Mouse (Mus musculus) stomach, postnatal 0 days (tissue): Measurements from ENCODE around the gene Dbp. TPM values are rescaled to one million over a fixed set of nuclear protein-coding genes. Genes with fewer than 3 reads are reported as not detected.

Experiments used
- ATAC-seq: fragments of 200-750 bp; cut with Nextera tagmentation; 2 replicates; pipeline ENCODE4 v1.8.0; 2017; ENCODE audit not compliant: low FRiP score, low TSS enrichment
- DNase-seq: peaks from one replicate; pipeline ENCODE4 v3.0.0-alpha.2; 2016; ENCODE audit warnings: low spot score
- H3K27ac ChIP-seq: fragments of 300-500 bp; sonication (generic); replicated peaks from 2 replicates; pipeline ENCODE4 v1.5.1; 2014; ENCODE audit warnings: mild to moderate bottlenecking, control low read depth
- H3K27me3 ChIP-seq: fragments of 300-500 bp; sonication (generic); 2 replicates; pipeline ENCODE4 v1.6.1; 2014; ENCODE audit warnings: low read length; ENCODE audit not compliant: control insufficient read depth, insufficient read depth
- H3K36me3 ChIP-seq: fragments of 300-500 bp; sonication (generic); 2 replicates; pipeline ENCODE4 v1.6.1; 2014; ENCODE audit warnings: low read length, mixed read lengths; ENCODE audit not compliant: control insufficient read depth, insufficient read depth
- H3K4me1 ChIP-seq: fragments of 300-500 bp; sonication (generic); replicated peaks from 2 replicates; pipeline ENCODE4 v1.6.1; 2014; ENCODE audit warnings: antibody characterized with exemption; ENCODE audit not compliant: control insufficient read depth, insufficient read depth
- H3K4me2 ChIP-seq: fragments of 300-500 bp; sonication (generic); replicated peaks from 2 replicates; pipeline ENCODE4 v1.6.1; 2014; ENCODE audit warnings: low read depth, mild to moderate bottlenecking, control low read depth, moderate library complexity
- H3K4me3 ChIP-seq: fragments of 300-500 bp; sonication (generic); 2 replicates; pipeline ENCODE4 v1.5.1; 2014; ENCODE audit warnings: low read depth, low read length, control low read depth
- H3K9ac ChIP-seq: fragments of 300-500 bp; sonication (generic); 2 replicates; pipeline ENCODE4 v1.6.1; 2014; ENCODE audit warnings: mild to moderate bottlenecking, low read length, control low read depth, mixed read lengths
- H3K9me3 ChIP-seq: fragments of 300-500 bp; sonication (generic); 2 replicates; pipeline ENCODE4 v1.6.1; 2016; ENCODE audit warnings: low read length; ENCODE audit not compliant: control insufficient read depth
- CTCF ChIP-seq: IDR thresholded peaks from 2 replicates; pipeline ENCODE4 v1.5.1; 2016; ENCODE audit warnings: antibody characterized with exemption, low read depth, mild to moderate bottlenecking, moderate library complexity
- EP300 ChIP-seq: optimal IDR thresholded peaks from 2 replicates; pipeline ENCODE3; 2016; ENCODE audit warnings: antibody characterized with exemption
- WGBS: fragments of 180-500 bp; shearing (Covaris S2); extraction: QIAGEN DNeasy Blood & Tissue Kit; methylation state at CpG from one replicate; pipeline ENCODE4 v1.1.7; 2014; 5-methylcytosine and 5-hydroxymethylcytosine counted together
- polyA plus RNA-seq: library from polyadenylated mRNA; unstranded; fragments of >200 nt; fragmentation: Nextera tagmentation; extraction: Ambion mirVana; gene quantifications from 2 replicates; pipeline ENCODE4 v1.2.1, GENCODE M21; 2015

Dbp gene
- polyA plus RNA-seq, 1 experiment from 2014 or later, result 8.8 TPM

DNA sequence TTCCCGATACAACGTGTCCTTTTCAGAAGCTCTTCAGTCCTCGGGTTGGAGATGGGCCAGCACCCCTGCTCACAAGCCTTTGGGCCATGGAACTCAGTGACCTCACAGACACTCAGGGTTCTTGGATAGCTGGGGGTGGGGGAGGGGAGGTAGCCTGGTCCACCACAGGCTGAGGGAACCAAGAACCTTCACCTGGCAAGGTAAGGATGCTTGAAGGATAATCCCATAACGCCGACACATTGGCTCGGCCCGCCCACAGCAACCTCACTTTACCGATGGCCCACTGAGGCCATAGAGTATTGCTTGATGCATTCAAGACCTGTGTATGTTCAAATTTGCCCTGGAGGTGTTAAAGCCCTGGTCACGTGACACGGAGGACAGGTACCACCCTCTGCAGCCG is 20.8 kb downstream of the Dbp start, which contains the start of gene Spaca4:
Gene Spaca4, minus strand, starts transcription at position 101 of the 400 bp plus-strand sequence.
- ATAC-seq, result no peak
- Histone ChIP-seq H3K27me3 (no peaks in the 10 kb centered on the region), H3K36me3 (peaks cover 15% of the 10 kb centered on the region), H3K4me1 (0 out of 2 replicates have a peak, but pooled peaks cover 4% of the 10 kb centered on the region), H3K9ac (no peak within 1 kb of the TSS), H3K4me3 (no peak within 1 kb of the TSS), H3K27ac (peak within 1 kb of the TSS; percentile 73), H3K9me3 (no peaks in the 10 kb centered on the region), H3K4me2 (no peak within 1 kb of the TSS)
- no peak for DNase-seq
- 86% methylated on average over 11 of the region's 11 CpGs for WGBS
- TF ChIP-seq CTCF (no peak), EP300 (no peak)

DNA sequence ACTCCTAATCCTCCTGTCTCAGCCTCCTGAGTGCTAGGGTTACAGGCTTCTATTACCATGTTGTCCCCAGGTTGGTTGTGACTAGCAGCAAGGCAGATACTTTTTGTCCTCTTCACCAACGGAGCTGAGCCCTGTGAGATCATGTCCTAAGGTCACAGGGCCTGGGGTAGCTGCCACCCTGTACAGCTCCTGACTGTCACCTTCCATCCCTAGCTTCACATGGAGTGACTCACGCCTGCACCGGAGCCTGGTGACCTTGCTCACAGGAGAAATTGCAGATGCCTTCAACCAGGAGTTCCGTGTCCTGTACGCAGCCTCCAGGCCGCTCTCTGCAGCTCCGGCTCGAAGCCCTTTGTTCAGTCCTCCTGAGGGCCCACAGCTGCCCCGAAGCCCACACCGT is 21.5 kb downstream of the Dbp start:
- DNase-seq, result no peak
- no peaks in the 10 kb centered on the region for H3K27me3 ChIP-seq
- TF ChIP-seq CTCF, result no peak

DNA sequence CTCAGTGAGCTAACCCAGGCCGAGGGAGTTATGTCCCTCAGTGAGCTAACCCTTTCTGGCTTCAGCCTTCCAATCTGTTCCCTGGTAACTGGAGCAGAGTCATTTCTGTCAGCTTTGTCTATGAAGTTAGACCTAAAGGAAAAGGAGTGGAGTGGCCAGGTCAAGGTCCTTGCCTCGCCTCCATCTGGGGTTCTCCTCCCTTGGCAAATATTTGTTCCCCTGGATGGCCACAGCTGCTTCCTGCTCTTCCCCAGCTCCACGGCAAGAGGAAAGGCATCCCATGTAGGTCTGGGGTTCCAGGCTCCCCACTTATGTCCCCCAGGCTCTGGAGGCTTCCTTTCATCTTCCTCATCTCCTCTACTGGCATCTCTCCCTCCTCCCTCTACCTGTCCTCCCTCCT is 22.7 kb downstream of the Dbp start:
- TF ChIP-seq CTCF, result no peak
- no peak for TF ChIP-seq EP300
- H3K4me1 ChIP-seq, result 0 out of 2 replicates have a peak, but pooled peaks cover 4% of the 10 kb centered on the region
- H3K36me3 ChIP-seq, result peaks cover 10% of the 10 kb centered on the region
- no peak overlapping the region for H3K9ac ChIP-seq
- no peak overlapping the region for H3K4me2 ChIP-seq
- H3K4me3 ChIP-seq, result no peak overlapping the region
- H3K27me3 ChIP-seq, result no peaks in the 10 kb centered on the region
- DNase-seq (peak; percentile 82), ATAC-seq (peak; percentile 80)
- peak overlapping the region; percentile 73 for H3K27ac ChIP-seq
- 48% methylated on average over 3 of the region's 3 CpGs for WGBS
- H3K9me3 ChIP-seq, result no peaks in the 10 kb centered on the region

More for the DNA sequence above, 21.5 kb downstream of the Dbp start:
- no peak for ATAC-seq
- 86% methylated on average over 10 of the region's 10 CpGs for WGBS
- H3K9ac ChIP-seq, result no peak overlapping the region
- 0 out of 2 replicates have a peak, but pooled peaks cover 4% of the 10 kb centered on the region for H3K4me1 ChIP-seq
- H3K4me3 ChIP-seq, result no peak overlapping the region
- H3K36me3 ChIP-seq, result peaks cover 10% of the 10 kb centered on the region
- no peak overlapping the region for H3K4me2 ChIP-seq
- peak overlapping the region; percentile 73 for H3K27ac ChIP-seq
- no peaks in the 10 kb centered on the region for H3K9me3 ChIP-seq

DNA sequence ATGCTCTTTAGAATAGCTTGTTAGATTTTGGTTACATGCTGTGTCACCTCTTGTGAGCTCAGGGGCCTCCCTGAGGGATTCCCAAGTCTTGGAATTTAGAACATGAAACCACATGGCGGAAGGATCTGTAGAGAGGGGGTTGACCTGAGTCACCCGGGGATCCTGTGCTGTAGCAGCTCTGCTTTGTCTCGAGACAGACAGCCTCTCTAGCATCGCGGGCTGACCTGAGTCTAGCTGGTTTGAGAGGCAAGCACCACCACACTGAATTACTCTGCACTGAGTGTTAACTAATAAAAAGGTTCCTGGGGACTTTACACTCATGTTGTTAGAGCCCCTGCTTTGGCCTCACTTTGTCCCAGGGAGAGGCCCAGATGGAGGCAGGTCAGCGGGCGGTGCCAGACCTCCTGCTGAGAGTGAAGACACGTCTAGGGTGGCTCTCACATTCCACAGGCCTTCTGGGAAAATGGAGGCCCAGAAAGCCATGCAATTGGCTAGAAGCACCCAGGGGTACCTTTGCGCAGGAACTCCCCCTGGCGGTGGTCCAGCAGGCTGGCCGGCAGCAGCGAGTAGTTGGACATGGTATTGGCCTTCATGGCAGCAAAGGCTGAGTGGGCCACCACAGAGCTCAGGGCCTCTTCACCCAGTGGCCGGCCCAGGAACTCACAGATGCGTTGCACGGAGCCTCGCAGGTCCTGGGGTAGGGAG is 26.0 kb downstream of the Dbp start:
- WGBS, result 21% methylated on average over 16 of the region's 16 CpGs
- Histone ChIP-seq H3K9ac (0 out of 2 replicates have a peak overlapping the region, but pooled peaks have one; percentile 18), H3K4me3 (no peak overlapping the region), H3K27me3 (no peaks in the 10 kb centered on the region), H3K4me2 (no peak overlapping the region), H3K36me3 (no peaks in the 10 kb centered on the region), H3K9me3 (no peaks in the 10 kb centered on the region), H3K27ac (peak overlapping the region; percentile 78), H3K4me1 (0 out of 2 replicates have a peak, but pooled peaks cover 4% of the 10 kb centered on the region)
- DNase-seq (peak; percentile 83), ATAC-seq (peak; percentile 8)
- TF ChIP-seq CTCF, result peak; percentile 74
- TF ChIP-seq EP300, result no peak

DNA sequence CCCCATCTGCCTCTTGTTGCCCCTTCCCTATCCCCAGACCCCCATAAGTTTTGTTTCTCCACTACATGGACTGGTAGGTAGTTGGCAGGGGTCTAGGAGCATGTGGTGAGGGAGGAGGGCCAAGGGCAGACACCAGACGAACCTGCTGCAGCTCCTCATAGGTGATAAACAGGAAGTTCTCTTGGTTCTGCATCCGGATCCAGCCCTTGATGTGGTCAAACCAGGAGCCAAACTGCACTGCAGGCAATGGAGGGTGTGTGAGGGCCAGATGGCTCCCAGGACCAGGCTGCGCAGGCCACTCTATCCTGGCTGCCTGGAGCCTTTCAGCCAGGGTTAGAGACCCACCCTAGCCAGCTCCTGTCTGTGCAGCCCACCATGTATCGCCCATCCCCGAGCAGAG is 28.6 kb downstream of the Dbp start:
- Histone ChIP-seq H3K9ac (0 out of 2 replicates have a peak overlapping the region, but pooled peaks have one; percentile 8), H3K4me2 (no peak overlapping the region), H3K9me3 (no peaks in the 10 kb centered on the region), H3K4me3 (no peak overlapping the region), H3K27me3 (no peaks in the 10 kb centered on the region), H3K27ac (0 out of 2 replicates have a peak overlapping the region, but pooled peaks have one; percentile 8), H3K4me1 (0 out of 2 replicates have a peak, but pooled peaks cover 4% of the 10 kb centered on the region), H3K36me3 (no peaks in the 10 kb centered on the region)
- no peak for ATAC-seq
- WGBS, result 83% methylated on average over 5 of the region's 5 CpGs
- no peak for DNase-seq
- TF ChIP-seq EP300 (no peak), CTCF (no peak)

DNA sequence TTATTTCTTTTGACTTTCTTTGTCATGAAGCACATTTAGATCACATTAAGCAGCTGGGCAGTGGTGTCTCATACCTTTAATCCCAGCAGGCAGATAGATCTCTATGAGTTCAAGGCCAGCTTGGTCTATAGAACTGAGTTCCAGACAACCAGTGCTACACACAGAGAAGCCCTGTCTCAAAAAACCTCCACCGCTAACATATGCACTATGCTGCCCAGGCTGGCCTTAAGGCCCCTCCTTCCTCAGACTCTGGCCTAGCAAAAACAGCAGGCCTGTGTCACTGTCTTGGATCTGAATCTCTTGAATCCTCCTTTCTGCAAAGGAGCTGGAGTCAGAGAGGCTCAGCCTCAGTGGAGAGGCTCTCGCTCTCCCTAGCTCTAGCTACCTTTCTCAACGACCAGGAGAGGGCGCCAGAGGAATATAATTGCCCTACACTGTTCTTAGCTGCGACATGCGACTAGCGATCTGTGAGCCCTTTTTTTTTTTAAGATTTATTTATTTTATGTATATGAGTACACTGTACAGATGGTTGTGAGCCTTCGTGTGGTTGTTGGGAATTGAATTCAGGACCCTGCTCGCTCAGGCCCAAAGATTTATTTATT is 34.4 kb downstream of the Dbp start:
- Histone ChIP-seq H3K27me3 (no peaks in the 10 kb centered on the region), H3K4me3 (no peak overlapping the region), H3K27ac (no peak overlapping the region), H3K4me1 (no peaks in the 10 kb centered on the region), H3K4me2 (no peak overlapping the region), H3K9me3 (no peaks in the 10 kb centered on the region), H3K36me3 (no peaks in the 10 kb centered on the region), H3K9ac (no peak overlapping the region)
- WGBS, result 10% methylated on average over 9 of the region's 9 CpGs
- TF ChIP-seq CTCF (peak; percentile 94), EP300 (no peak)
- ATAC-seq (peak; percentile 81), DNase-seq (peak; percentile 89)
